In genomic region chr3:153715646-153716045, GRCm38 (mm10) we compare ENCODE assay signal across 14 mouse cellular contexts. TPM values are rescaled to one million over a fixed set of nuclear protein-coding genes. Genes with fewer than 3 reads are reported as not detected.
DNase-seq lines count a peak whose midpoint lies in the region; ATAC-seq and TF ChIP-seq lines count a peak whose summit lies in the region.
"Had no signal": no experiment of that assay in that cellular context is flagged by ENCODE, and none has a peak within 500 bp of the region (broad histone marks: within the 10 kb centered on the region; RNA-seq: fewer than 3 reads in every experiment).

No protein-coding gene starts in this region.

- H3K79me2 ChIP-seq in heart, adult 2 months (replicated peaks; ENCODE audit: control insufficient read depth, insufficient read depth, low read length) = no peaks in the 10 kb centered on the region

- 0 out of 2 replicates have a peak, but pooled peaks have one; percentile 29 for TF ChIP-seq EP300 in heart, adult 2 months (IDR thresholded peaks at IDR 0.05; ENCODE audit: insufficient read depth, low read depth, low read length)

- no peaks in the 10 kb centered on the region for H3K36me3 ChIP-seq in heart, adult 2 months (ENCODE audit: control insufficient read depth, insufficient read depth, low read length)
- no peaks in the 10 kb centered on the region for H3K36me3 ChIP-seq in midbrain, embryonic 11.5 days (ENCODE audit: control insufficient read depth, insufficient read depth, low read length)
- H3K36me3 ChIP-seq in midbrain, embryonic 14.5 days (ENCODE audit: control insufficient read depth, insufficient read depth, low read length) = no peaks in the 10 kb centered on the region
- H3K36me3 ChIP-seq: hindbrain, embryonic 15.5 days had no signal

- 25% methylated on average over 7 of the region's 7 CpGs for WGBS in heart, adult 2 months
- 60% methylated on average over 7 of the region's 7 CpGs for WGBS in midbrain, embryonic 11.5 days
- 80% methylated on average over 7 of the region's 7 CpGs for WGBS in midbrain, embryonic 14.5 days

- no peak for TF ChIP-seq POLR2A in heart, adult 2 months (IDR thresholded peaks at IDR 0.05; ENCODE audit: insufficient read depth, low read depth, low read length)

- H3K27me3 ChIP-seq in heart, adult 2 months (ENCODE audit: control insufficient read depth, insufficient read depth, low read length) = no peaks in the 10 kb centered on the region
- H3K27me3 ChIP-seq in midbrain, embryonic 11.5 days (ENCODE audit: control insufficient read depth, insufficient read depth, low read length) = no peaks in the 10 kb centered on the region
- no peaks in the 10 kb centered on the region for H3K27me3 ChIP-seq in midbrain, embryonic 14.5 days (ENCODE audit: control insufficient read depth, insufficient read depth, low read length)
- H3K27me3 ChIP-seq: hindbrain, embryonic 15.5 days had no signal

- no peak for TF ChIP-seq CTCF in heart, adult 2 months (IDR thresholded peaks at IDR 0.05)

- H3K27ac ChIP-seq in heart, adult 2 months = no peak overlapping the region
- no peak overlapping the region for H3K27ac ChIP-seq in midbrain, embryonic 11.5 days (ENCODE audit: low read depth, low read length)
- no peak overlapping the region for H3K27ac ChIP-seq in midbrain, embryonic 14.5 days (replicated peaks; ENCODE audit: low read depth, low read length)
- H3K27ac ChIP-seq: hindbrain, embryonic 15.5 days had no signal

- H3K9me3 ChIP-seq in midbrain, embryonic 11.5 days (ENCODE audit: control insufficient read depth, low read length) = no peaks in the 10 kb centered on the region; the same call in 1 of the 2 replicates
- no peaks in the 10 kb centered on the region; the same call in 1 of the 2 replicates for H3K9me3 ChIP-seq in midbrain, embryonic 14.5 days (ENCODE audit: control insufficient read depth, low read length)
- H3K9me3 ChIP-seq: hindbrain, embryonic 15.5 days had no signal

- intact Hi-C loops in heart, adult 2 months (cut with DNase I) = no loop called here
- intact Hi-C loops in heart, postnatal 14 days (cut with DNase I) = no loop called here

- H3K4me2 ChIP-seq in midbrain, embryonic 11.5 days = no peak overlapping the region
- no peak overlapping the region for H3K4me2 ChIP-seq in midbrain, embryonic 14.5 days (ENCODE audit: low read length)
- H3K4me2 ChIP-seq: hindbrain, embryonic 15.5 days had no signal

- no peak for ATAC-seq in midbrain, embryonic 11.5 days (ENCODE audit: low FRiP score)
- no peak for ATAC-seq in midbrain, embryonic 14.5 days (ENCODE audit: low FRiP score, low TSS enrichment)
- ATAC-seq in erythroid progenitor cell, adult 5-6 weeks (replicated peaks; ENCODE audit: low FRiP score, poor library complexity, severe bottlenecking) = no peak
- ATAC-seq: forebrain, embryonic 14.5 days had no signal

- H3K4me1 ChIP-seq in heart, adult 2 months (ENCODE audit: control insufficient read depth, insufficient read depth, low read length) = peaks cover 7% of the 10 kb centered on the region
- H3K4me1 ChIP-seq in midbrain, embryonic 11.5 days (ENCODE audit: control insufficient read depth, insufficient read depth, low read length) = no peaks in the 10 kb centered on the region
- H3K4me1 ChIP-seq in midbrain, embryonic 14.5 days (ENCODE audit: control insufficient read depth, insufficient read depth, low read length) = 0 out of 2 replicates have a peak, but pooled peaks cover 2% of the 10 kb centered on the region
- H3K4me1 ChIP-seq: hindbrain, embryonic 15.5 days had no signal

- no peak overlapping the region for H3K4me3 ChIP-seq in heart, adult 2 months
- H3K4me3 ChIP-seq in midbrain, embryonic 11.5 days (ENCODE audit: low read depth, low read length) = no peak overlapping the region
- H3K4me3 ChIP-seq in midbrain, embryonic 14.5 days (replicated peaks; ENCODE audit: low read depth, low read length) = no peak overlapping the region
- H3K4me3 ChIP-seq: hindbrain, embryonic 15.5 days had no signal

- peak in 1 of 2 experiments; percentile 13 for DNase-seq in heart, adult 2 months
- no peak for DNase-seq in heart, postnatal 14 days
- peak; percentile 78 for DNase-seq in midbrain, embryonic 11.5 days (ENCODE audit: low spot score, missing footprints)
- DNase-seq in midbrain, embryonic 14.5 days = no peak
- DNase-seq in kidney, postnatal 4 days = peak; percentile 52 to 61
- no peak for DNase-seq in adrenal gland, adult 2 months
- DNase-seq in T-cell, adult 2 months (ENCODE audit: low spot score) = no peak
- DNase-seq: gastrocnemius, postnatal 14 days; left cerebral cortex, postnatal 4 days; lung, adult 2 months; retina, postnatal 1 day had no signal

- H3K9ac ChIP-seq in heart, adult 2 months (ENCODE audit: low read depth, low read length) = no peak overlapping the region
- no peak overlapping the region for H3K9ac ChIP-seq in midbrain, embryonic 11.5 days (ENCODE audit: low read length)
- no peak overlapping the region for H3K9ac ChIP-seq in midbrain, embryonic 14.5 days (replicated peaks; ENCODE audit: low read length)
- H3K9ac ChIP-seq: hindbrain, embryonic 15.5 days had no signal

RNA-seq across cellular contexts. Expression of gene St6galnac3, which starts 9.3 kb away (rescaled TPM):
- total RNA-seq in heart, adult 2 months (2021) = 1 to 10 TPM; 4.9 to 5.2 TPM
- 2.2 and 4.7 TPM in 2 replicates for polyA plus RNA-seq in heart, adult 2 months (2012; rRNA removed)
- 10 to 100 TPM in 1 of 2 experiments, 1 to 10 TPM in 1; 9.9 to 12.6 TPM for total RNA-seq in heart, postnatal 14 days (2021)
- polyA plus RNA-seq in midbrain, embryonic 11.5 days (2014; fragmentation: Nextera tagmentation; extraction: Ambion mirVana) = 33.1 and 35.7 TPM in 2 replicates
- 21.4 and 26.6 TPM in 2 replicates for polyA plus RNA-seq in midbrain, embryonic 14.5 days (2014; fragmentation: Nextera tagmentation; extraction: Ambion mirVana)
- total RNA-seq in adrenal gland, adult 2 months (2021) = 10 to 100 TPM in 1 of 2 experiments, 1 to 10 TPM in 1; 7.9 to 16.9 TPM
- polyA plus RNA-seq in adrenal gland, adult 2 months (2012; rRNA removed) = 0.40 and 0.94 TPM in 2 replicates
- 4.3 and 5.4 TPM in 2 replicates for total RNA-seq in erythroid progenitor cell, adult 5-6 weeks (2015; ENCODE audit: low replicate concordance)
- 4.6 and 10.7 TPM in 2 replicates for total RNA-seq in erythroid progenitor cell, adult 5-6 weeks (2017; ENCODE audit: low replicate concordance)

Comparison
In these comparisons a context has a peak if more than half of its experiments do, and no peak if none do; other contexts are left out.
1. DNase-seq: peak in midbrain, embryonic 11.5 days (single experiment) and kidney, postnatal 4 days (2 of 2); none in heart, postnatal 14 days (0 of 2), midbrain, embryonic 14.5 days (single experiment), adrenal gland, adult 2 months (single experiment) and T-cell, adult 2 months (single experiment).